Mouse (Mus musculus) ES-E14 (cell line): ENCODE measurements around the gene Clca3a2.

ENCODE experiments used
- CHD2 ChIP-seq: IDR thresholded peaks from 2 replicates; pipeline ENCODE4 v1.6.1; 2014; ENCODE audit warnings: mild to moderate bottlenecking, low read depth, low read length, inconsistent platforms
- HCFC1 ChIP-seq: IDR thresholded peaks from 2 replicates; pipeline ENCODE4 v1.6.1; 2012; ENCODE audit warnings: low read length, inconsistent platforms, borderline replicate concordance; ENCODE audit not compliant: insufficient read depth
- MAFK ChIP-seq: IDR thresholded peaks from 2 replicates; pipeline ENCODE4 v1.6.1; 2014; ENCODE audit warnings: mild to moderate bottlenecking, low read depth, low read length, inconsistent platforms; ENCODE audit not compliant: insufficient read depth
- ZC3H11A ChIP-seq: IDR thresholded peaks from 2 replicates; pipeline ENCODE4 v1.6.1; 2012; ENCODE audit warnings: low read depth, mild to moderate bottlenecking, inconsistent platforms, low read length, borderline replicate concordance
- ZNF384 ChIP-seq: IDR thresholded peaks from 2 replicates; pipeline ENCODE4 v1.6.1; 2012; ENCODE audit warnings: low read depth, low read length, inconsistent platforms

GRCm38 (mm10) chr3:144823331-144823730 is 4.0 kb upstream of the Clca3a2 start:
- TF ChIP-seq MAFK (no peak), CHD2 (no peak), ZNF384 (no peak), ZC3H11A (no peak), HCFC1 (no peak)
